Mouse (Mus musculus): ENCODE data around the gene Nfix.

- TF ChIP-seq CTCF (IDR thresholded peaks at IDR 0.05; ENCODE audit: low read depth), result no peak
- TF ChIP-seq EP300 (optimal IDR thresholded peaks at IDR 0.05), result no peak
Observed at GRCm38 (mm10) chr8:84789855-84790486, 10.2 kb downstream of the Nfix start.

All from stomach, postnatal 0 days (tissue).